Mouse (Mus musculus): ENCODE data around the gene Jazf1. TPM values are rescaled to one million over a fixed set of nuclear protein-coding genes. Genes with fewer than 3 reads are reported as not detected.

The Jazf1 gene
- 6.9 and 14.6 TPM in 2 replicates for polyA plus RNA-seq (2015; fragmentation: Nextera tagmentation; extraction: Ambion mirVana)

DNA sequence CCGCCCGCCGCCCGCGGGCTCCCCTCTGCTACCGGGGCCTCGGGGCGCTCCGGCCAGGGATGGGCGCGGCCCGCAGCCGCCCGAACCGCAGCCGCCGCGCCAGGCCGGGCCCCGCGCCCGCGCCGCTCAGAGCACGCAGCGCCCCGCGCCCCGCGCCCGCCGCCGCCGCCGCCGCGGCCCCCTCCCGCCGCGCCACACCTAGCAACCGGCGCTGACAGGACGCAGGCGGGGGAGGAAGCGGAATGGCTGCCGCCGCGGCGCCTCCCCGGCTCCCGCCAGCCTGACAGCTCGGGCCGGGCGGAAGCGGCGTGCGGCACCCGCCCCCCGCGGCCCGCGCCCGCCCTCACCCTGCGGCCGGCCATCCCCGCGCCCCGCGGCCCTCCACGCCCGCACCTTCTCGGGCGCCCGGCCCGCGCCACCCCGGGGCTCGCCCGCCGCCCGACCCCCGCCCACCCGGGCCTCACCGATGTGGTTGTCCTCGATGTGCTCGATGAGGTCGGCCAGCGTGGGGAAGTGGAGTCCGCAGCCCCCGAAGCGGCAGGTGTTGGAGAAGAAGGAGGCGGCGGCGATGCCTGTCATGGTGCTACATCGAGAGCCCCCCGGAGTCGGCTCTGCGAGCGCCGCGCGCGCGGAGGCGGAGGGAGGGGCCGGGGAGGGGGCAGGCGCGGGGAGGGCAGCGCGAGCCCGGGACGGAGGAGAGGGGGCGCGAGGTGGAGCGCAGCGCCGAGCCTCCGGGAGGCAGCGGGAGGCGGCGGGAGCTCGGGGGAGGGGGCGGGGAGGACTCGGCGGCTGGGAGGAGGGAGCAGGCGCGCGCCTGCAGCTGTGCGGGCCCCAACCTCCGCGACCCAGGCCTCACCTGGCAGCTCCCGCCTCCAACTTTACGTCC lies at the start of gene Jazf1:
TSS of gene Jazf1 (minus strand) at position 643 of the 886 bp plus-strand sequence.

Other genes starting within 250 kb of the Jazf1 start
- gene Creb5, start 218.6 kb upstream of the Jazf1 start, polyA plus RNA-seq (2015; fragmentation: Nextera tagmentation; extraction: Ambion mirVana): 7.7 and 17.2 TPM in 2 replicates